Mouse (Mus musculus) forebrain, embryonic 12.5 days (tissue): Measurements from ENCODE around the gene Zfp60. TPM values are rescaled to one million over a fixed set of nuclear protein-coding genes. Genes with fewer than 3 reads are reported as not detected.

Experiments
- ATAC-seq: fragments of 200-750 bp; cut with Nextera tagmentation; 2 replicates; pipeline ENCODE4 v1.8.0; 2017; ENCODE audit warnings: moderate TSS enrichment; ENCODE audit not compliant: low FRiP score
- H3K27ac ChIP-seq: fragments of 300-500 bp; sonication (generic); 2 replicates; pipeline ENCODE4 v1.5.1; 2016; ENCODE audit warnings: mild to moderate bottlenecking
- H3K27me3 ChIP-seq: fragments of 300-500 bp; sonication (generic); 2 replicates; pipeline ENCODE4 v1.6.1; 2016; ENCODE audit warnings: mild to moderate bottlenecking
- H3K36me3 ChIP-seq: fragments of 300-500 bp; sonication (generic); replicated peaks from 2 replicates; pipeline ENCODE4 v1.6.1; 2016; ENCODE audit warnings: mild to moderate bottlenecking
- H3K4me1 ChIP-seq: fragments of 300-500 bp; sonication (generic); 2 replicates; pipeline ENCODE4 v1.6.1; 2016
- H3K4me2 ChIP-seq: fragments of 300-500 bp; sonication (generic); 2 replicates; pipeline ENCODE4 v1.6.1; 2016; ENCODE audit warnings: mild to moderate bottlenecking, moderate library complexity
- H3K4me3 ChIP-seq: fragments of 300-500 bp; sonication (generic); replicated peaks from 2 replicates; pipeline ENCODE4 v1.5.1; 2016; ENCODE audit warnings: mild to moderate bottlenecking
- H3K9ac ChIP-seq: fragments of 300-500 bp; sonication (generic); 2 replicates; pipeline ENCODE4 v1.6.1; 2016; ENCODE audit warnings: mild to moderate bottlenecking
- H3K9me3 ChIP-seq: fragments of 300-500 bp; sonication (generic); 2 replicates; pipeline ENCODE4 v1.6.1; 2016
- WGBS: fragments of 180-500 bp; shearing (Covaris S2); methylation state at CpG from one replicate; pipeline ENCODE4 v1.1.7; 2016; 5-methylcytosine and 5-hydroxymethylcytosine counted together
- polyA plus RNA-seq: library from polyadenylated mRNA; unstranded; fragments of >200 nt; fragmentation: Nextera tagmentation; extraction: Ambion mirVana; gene quantifications from 2 replicates; pipeline ENCODE4 v1.2.1, GENCODE M21; 2016

Gene Zfp60
- 108 and 118 TPM in 2 replicates for polyA plus RNA-seq

- H3K4me1 ChIP-seq, result peaks cover 38% of the 10 kb centered on the region
- H3K36me3 ChIP-seq, result no peaks in the 10 kb centered on the region
- under 1% methylated on average over 35 of the region's 35 CpGs for WGBS
- peak within 1 kb of the TSS; percentile 57 for H3K4me3 ChIP-seq
- peak within 1 kb of the TSS; percentile 79 for H3K9ac ChIP-seq
- peak within 1 kb of the TSS; percentile 98 for H3K27ac ChIP-seq
- no peaks in the 10 kb centered on the region for H3K9me3 ChIP-seq
- peak; percentile 93 for ATAC-seq
- H3K27me3 ChIP-seq, result no peaks in the 10 kb centered on the region
- peak within 1 kb of the TSS; percentile 71 for H3K4me2 ChIP-seq
Observed at GRCm38 (mm10) chr7:27731281-27731883, at the start of gene Zfp60. Zfp60 (plus strand) TSS chr7:27731389.

DNA sequence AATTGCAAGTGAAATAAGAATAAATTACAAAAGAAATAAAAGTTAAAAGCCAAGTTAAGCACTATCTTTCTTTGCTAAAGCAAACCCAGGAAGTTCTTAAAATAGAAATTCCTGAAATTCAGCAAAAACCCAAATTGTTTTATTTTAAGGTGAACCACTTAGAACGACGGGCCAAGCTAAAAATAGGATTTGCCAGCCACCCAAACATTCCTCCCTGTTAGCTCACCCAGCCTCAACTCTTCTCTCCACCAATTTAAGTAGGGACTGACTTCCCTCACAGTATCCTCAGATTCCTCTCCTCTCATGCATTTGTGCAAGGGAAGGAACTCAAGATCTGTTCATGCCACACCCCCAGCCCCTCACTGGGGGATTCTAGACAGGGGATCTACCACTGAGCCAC, 48.0 kb upstream of the Zfp60 start:
- H3K9ac ChIP-seq, result no peak overlapping the region
- no peak overlapping the region for H3K27ac ChIP-seq
- H3K4me1 ChIP-seq, result peaks cover 10% of the 10 kb centered on the region
- no peak overlapping the region for H3K4me3 ChIP-seq
- no peaks in the 10 kb centered on the region for H3K27me3 ChIP-seq
- H3K36me3 ChIP-seq, result no peaks in the 10 kb centered on the region
- H3K4me2 ChIP-seq, result no peak overlapping the region
- ATAC-seq, result no peak
- WGBS, result 79% methylated on average over 2 of the region's 2 CpGs
- H3K9me3 ChIP-seq, result no peaks in the 10 kb centered on the region

GRCm38 (mm10) chr7:27685220-27685619, 46.0 kb upstream of the Zfp60 start:
- no peak for ATAC-seq
- no peak overlapping the region for H3K27ac ChIP-seq
- peak overlapping the region; percentile 27 for H3K4me3 ChIP-seq

DNA sequence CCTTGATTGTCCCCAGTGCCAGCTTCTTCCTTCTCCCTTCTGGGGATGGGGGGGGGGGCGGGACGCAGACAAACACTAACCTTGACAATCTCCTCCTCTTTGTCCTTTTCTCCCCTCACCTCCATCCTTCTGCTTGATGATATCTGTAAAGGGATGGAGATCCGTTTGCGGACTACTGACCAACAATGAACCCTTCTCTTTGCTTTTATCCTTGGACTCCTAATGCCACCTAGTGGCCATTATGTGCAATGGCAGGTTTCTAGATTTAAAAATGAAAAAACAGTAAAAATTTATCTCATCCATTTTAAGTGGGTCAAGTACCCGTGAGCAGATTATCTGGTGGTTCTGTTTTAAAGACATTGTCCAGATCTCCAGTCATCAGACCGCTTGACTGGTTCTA, 45.5 kb upstream of the Zfp60 start:
- no peaks in the 10 kb centered on the region for H3K36me3 ChIP-seq
- no peaks in the 10 kb centered on the region for H3K27me3 ChIP-seq
- peak overlapping the region; percentile 27 for H3K4me3 ChIP-seq
- H3K9me3 ChIP-seq, result no peaks in the 10 kb centered on the region
- H3K9ac ChIP-seq, result peak overlapping the region; percentile 42
- peak overlapping the region; percentile 50 for H3K4me2 ChIP-seq
- no peak for ATAC-seq
- H3K27ac ChIP-seq, result no peak overlapping the region
- WGBS, result under 1% methylated on average over 6 of the region's 6 CpGs
- H3K4me1 ChIP-seq, result peaks cover 24% of the 10 kb centered on the region

More at GRCm38 (mm10) chr7:27685220-27685619, 46.0 kb upstream of the Zfp60 start:
- Histone ChIP-seq H3K9ac (peak overlapping the region; percentile 42), H3K4me1 (peaks cover 20% of the 10 kb centered on the region), H3K4me2 (peak overlapping the region; percentile 50), H3K27me3 (no peaks in the 10 kb centered on the region), H3K9me3 (no peaks in the 10 kb centered on the region), H3K36me3 (no peaks in the 10 kb centered on the region)
- WGBS, result 46% methylated on average over 5 of the region's 5 CpGs

DNA sequence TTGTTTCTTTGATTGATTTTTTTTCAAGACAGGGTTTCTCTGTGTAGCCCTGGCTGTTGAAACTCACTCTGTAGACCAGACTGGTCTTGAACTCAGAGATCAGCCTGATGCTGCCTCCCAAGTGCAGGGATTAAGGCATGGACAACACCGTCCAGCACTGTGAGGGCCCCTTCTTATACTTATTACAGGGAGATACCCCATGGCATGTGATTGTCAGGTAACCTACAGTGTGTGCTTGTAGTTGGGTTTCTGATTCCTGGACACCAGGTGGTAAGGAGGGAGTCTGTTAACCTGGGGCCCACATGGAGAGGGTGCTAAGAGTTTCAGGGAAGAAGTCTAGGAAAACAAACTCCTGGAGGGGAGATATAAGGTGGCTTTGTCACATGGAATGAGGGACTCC, 44.1 kb upstream of the Zfp60 start:
- WGBS, result 86% methylated on average over 1 of the region's 1 CpGs
- Histone ChIP-seq H3K27ac (no peak overlapping the region), H3K4me2 (no peak overlapping the region), H3K9ac (no peak overlapping the region), H3K9me3 (no peaks in the 10 kb centered on the region), H3K27me3 (no peaks in the 10 kb centered on the region), H3K4me3 (no peak overlapping the region), H3K36me3 (no peaks in the 10 kb centered on the region), H3K4me1 (peaks cover 25% of the 10 kb centered on the region)
- ATAC-seq, result no peak

GRCm38 (mm10) chr7:27687836-27688235, 43.4 kb upstream of the Zfp60 start:
- Histone ChIP-seq H3K36me3 (no peaks in the 10 kb centered on the region), H3K9me3 (no peaks in the 10 kb centered on the region), H3K4me3 (peak overlapping the region; percentile 44; the same call in 1 of the 2 replicates), H3K4me1 (peaks cover 25% of the 10 kb centered on the region), H3K27ac (no peak overlapping the region), H3K4me2 (peak overlapping the region; percentile 69), H3K27me3 (no peaks in the 10 kb centered on the region), H3K9ac (peak overlapping the region; percentile 68; the same call in 1 of the 2 replicates)
- ATAC-seq, result no peak
- WGBS, result 77% methylated on average over 3 of the region's 3 CpGs

DNA sequence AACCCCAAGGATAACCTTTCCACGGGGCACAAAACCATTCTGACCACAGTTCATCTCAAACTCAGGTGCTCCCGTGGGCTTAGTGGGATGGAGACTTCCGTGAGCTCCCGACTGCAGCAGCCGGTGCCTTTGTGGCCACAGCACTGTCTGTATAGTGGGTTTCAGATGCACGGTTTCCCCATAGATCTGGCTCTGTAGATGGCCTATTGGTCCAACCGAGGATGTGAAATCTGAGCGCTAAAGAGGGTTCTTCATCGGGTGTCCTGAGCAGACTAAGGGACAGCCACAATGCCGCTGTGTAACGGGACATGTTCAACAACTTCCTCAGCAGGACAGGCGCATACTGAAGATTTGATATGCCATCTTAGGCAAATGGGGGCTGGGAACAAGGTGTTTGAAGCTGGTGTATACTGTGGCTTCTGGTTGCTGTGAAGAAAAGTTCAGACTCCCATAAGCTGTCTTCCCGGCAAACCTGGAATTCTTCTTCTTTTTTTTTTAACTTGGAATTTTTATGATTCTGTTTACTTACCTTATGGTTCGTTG, 42.9 kb upstream of the Zfp60 start:
- peak overlapping the region; percentile 68 for H3K9ac ChIP-seq
- H3K27me3 ChIP-seq, result no peaks in the 10 kb centered on the region
- no peaks in the 10 kb centered on the region for H3K36me3 ChIP-seq
- ATAC-seq, result no peak
- H3K4me3 ChIP-seq, result peak overlapping the region; percentile 44
- peak overlapping the region; percentile 69 for H3K4me2 ChIP-seq
- peaks cover 25% of the 10 kb centered on the region for H3K4me1 ChIP-seq
- 40% methylated on average over 14 of the region's 14 CpGs for WGBS
- H3K27ac ChIP-seq, result peak overlapping the region; percentile 87
- no peaks in the 10 kb centered on the region for H3K9me3 ChIP-seq

- Histone ChIP-seq H3K4me2 (peak within 1 kb of the TSS; percentile 69), H3K4me1 (peaks cover 25% of the 10 kb centered on the region), H3K9me3 (no peaks in the 10 kb centered on the region), H3K4me3 (peak within 1 kb of the TSS; percentile 44), H3K36me3 (peaks cover 3% of the 10 kb centered on the region; the same call in 1 of the 2 replicates), H3K9ac (peak within 1 kb of the TSS; percentile 68), H3K27ac (peak within 1 kb of the TSS; percentile 87), H3K27me3 (no peaks in the 10 kb centered on the region)
- WGBS, result under 1% methylated on average over 19 of the region's 19 CpGs
- peak; percentile 98 for ATAC-seq
Observed at GRCm38 (mm10) chr7:27688815-27689612, 42.2 kb upstream of the Zfp60 start, which contains the start of gene Zfp607b. Zfp607b (plus strand) TSS chr7:27689340.

DNA sequence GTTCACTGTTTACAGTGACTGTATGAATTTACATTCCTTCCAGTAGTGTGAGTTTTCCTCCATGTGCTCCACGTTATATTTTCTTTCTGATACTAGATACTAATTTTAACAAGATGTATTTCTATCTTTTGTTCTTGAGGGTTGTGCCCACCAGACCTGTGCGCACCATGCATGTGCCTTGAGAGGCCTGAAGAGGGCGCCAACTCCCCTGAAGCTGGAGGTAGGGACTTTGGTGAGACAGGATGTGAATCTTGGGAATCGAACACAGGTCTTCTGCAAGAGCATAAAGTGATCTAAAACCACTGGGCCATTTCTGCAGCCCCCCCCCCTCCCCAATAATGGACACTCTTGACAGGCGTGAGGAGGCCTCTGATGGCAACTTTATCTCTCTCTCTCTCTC, 40.1 kb upstream of the Zfp60 start:
- 44% methylated on average over 5 of the region's 5 CpGs for WGBS
- Histone ChIP-seq H3K9me3 (no peaks in the 10 kb centered on the region), H3K4me3 (no peak overlapping the region), H3K27ac (no peak overlapping the region), H3K9ac (no peak overlapping the region), H3K4me1 (peaks cover 19% of the 10 kb centered on the region), H3K36me3 (peaks cover 13% of the 10 kb centered on the region), H3K27me3 (no peaks in the 10 kb centered on the region), H3K4me2 (no peak overlapping the region)
- no peak for ATAC-seq

DNA sequence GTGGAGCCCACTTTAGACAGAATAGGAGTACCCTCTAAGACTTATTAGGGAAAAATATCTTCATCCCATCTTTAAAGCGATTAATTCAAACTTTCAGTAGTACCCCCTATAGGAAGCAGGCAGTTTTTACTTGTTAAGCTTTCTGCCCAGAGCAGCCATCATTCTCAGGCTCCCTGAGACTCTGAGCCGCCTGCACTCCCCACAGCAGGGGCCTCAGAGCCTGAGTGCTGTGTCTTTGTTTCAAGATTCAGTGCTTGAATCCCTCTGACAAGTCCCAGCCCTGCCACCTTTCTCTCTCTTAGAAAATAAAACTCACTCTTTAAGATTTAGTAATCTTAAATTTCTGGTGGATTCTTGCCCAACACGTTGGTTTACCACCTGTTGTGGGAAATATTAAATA, 34.5 kb upstream of the Zfp60 start:
- Histone ChIP-seq H3K4me3 (no peak overlapping the region), H3K27me3 (no peaks in the 10 kb centered on the region), H3K27ac (no peak overlapping the region), H3K4me2 (no peak overlapping the region), H3K9ac (no peak overlapping the region), H3K36me3 (peaks cover 28% of the 10 kb centered on the region), H3K4me1 (no peaks in the 10 kb centered on the region), H3K9me3 (no peaks in the 10 kb centered on the region)
- ATAC-seq, result no peak
- WGBS, result 23% methylated on average over 3 of the region's 3 CpGs

GRCm38 (mm10) chr7:27710402-27710801, 20.8 kb upstream of the Zfp60 start:
- no peaks in the 10 kb centered on the region for H3K27me3 ChIP-seq
- no peak for ATAC-seq
- H3K9me3 ChIP-seq, result peaks cover 27% of the 10 kb centered on the region; the same call in 1 of the 2 replicates
- H3K9ac ChIP-seq, result no peak overlapping the region
- no peaks in the 10 kb centered on the region for H3K36me3 ChIP-seq
- H3K27ac ChIP-seq, result no peak overlapping the region
- no peak overlapping the region for H3K4me3 ChIP-seq
- H3K4me2 ChIP-seq, result no peak overlapping the region
- no peaks in the 10 kb centered on the region for H3K4me1 ChIP-seq
- WGBS, result 82% methylated on average over 7 of the region's 7 CpGs

DNA sequence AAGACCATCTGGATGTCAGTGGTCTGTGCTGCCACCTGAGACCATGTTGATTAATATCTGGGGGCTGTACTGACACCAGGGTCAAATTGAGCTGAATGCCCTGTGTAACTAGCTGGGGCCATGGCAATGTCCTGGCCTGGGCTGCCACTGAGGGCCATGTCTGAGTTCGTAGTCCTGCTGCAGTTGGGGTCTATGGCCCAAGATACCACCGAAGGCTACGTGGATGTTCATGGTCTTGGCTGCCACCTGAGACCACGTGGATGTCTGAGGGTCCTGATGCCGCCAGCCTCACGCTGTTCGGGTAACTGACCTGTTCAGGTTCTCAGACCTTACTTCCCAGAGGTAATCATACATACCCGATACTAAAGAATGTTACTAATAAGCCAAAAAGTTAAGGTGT, 9.2 kb upstream of the Zfp60 start:
- Histone ChIP-seq H3K36me3 (no peaks in the 10 kb centered on the region), H3K4me1 (no peaks in the 10 kb centered on the region), H3K9ac (no peak overlapping the region), H3K27ac (no peak overlapping the region), H3K4me3 (no peak overlapping the region), H3K27me3 (no peaks in the 10 kb centered on the region), H3K4me2 (no peak overlapping the region), H3K9me3 (0 out of 2 replicates have a peak, but pooled peaks cover 4% of the 10 kb centered on the region)
- 93% methylated on average over 8 of the region's 8 CpGs for WGBS
- ATAC-seq, result no peak
